Mouse (Mus musculus) lung, adult 2 months (tissue): ENCODE measurements around the gene Smurf1. TPM values are rescaled to one million over a fixed set of nuclear protein-coding genes. Genes with fewer than 3 reads are reported as not detected.

Source experiments
- DNase-seq: peaks from one replicate; pipeline ENCODE4 v3.0.0; 2022
- H3K4me1 ChIP-seq: fragments of 200-500 bp; 2 replicates; pipeline ENCODE4 v1.6.1; 2011; ENCODE audit warnings: low read length; ENCODE audit not compliant: control insufficient read depth, insufficient read depth
- H3K4me3 ChIP-seq: fragments of 200-500 bp; replicated peaks from 2 replicates; pipeline ENCODE3; 2011; ENCODE audit warnings: low read depth, mild to moderate bottlenecking, control low read depth, low read length; ENCODE audit errors: extremely low read depth
- CTCF ChIP-seq: fragments of 200-500 bp; IDR thresholded peaks from 2 replicates; pipeline ENCODE4 v1.5.1; 2011; ENCODE audit warnings: mild to moderate bottlenecking, low read length, control low read depth; ENCODE audit not compliant: insufficient read depth
- POLR2A ChIP-seq: fragments of 200-500 bp; IDR thresholded peaks from 2 replicates; pipeline ENCODE4 v1.6.1; 2011; ENCODE audit warnings: low read depth, mild to moderate bottlenecking, control low read depth, low read length, borderline replicate concordance; ENCODE audit errors: extremely low read depth
- WGBS: fragments of 180-500 bp; shearing (Covaris S2); methylation state at CpG from one replicate; pipeline ENCODE4 v1.1.7; 2018; 5-methylcytosine and 5-hydroxymethylcytosine counted together
- polyA plus RNA-seq: library from polyadenylated mRNA; depleted of rRNA; stranded (reverse); fragments of >200 nt; gene quantifications from 2 replicates; pipeline ENCODE4 v1.2.3, GENCODE M21; 2012

Smurf1 gene
- polyA plus RNA-seq, 1 experiment = 33.5 TPM

DNA sequence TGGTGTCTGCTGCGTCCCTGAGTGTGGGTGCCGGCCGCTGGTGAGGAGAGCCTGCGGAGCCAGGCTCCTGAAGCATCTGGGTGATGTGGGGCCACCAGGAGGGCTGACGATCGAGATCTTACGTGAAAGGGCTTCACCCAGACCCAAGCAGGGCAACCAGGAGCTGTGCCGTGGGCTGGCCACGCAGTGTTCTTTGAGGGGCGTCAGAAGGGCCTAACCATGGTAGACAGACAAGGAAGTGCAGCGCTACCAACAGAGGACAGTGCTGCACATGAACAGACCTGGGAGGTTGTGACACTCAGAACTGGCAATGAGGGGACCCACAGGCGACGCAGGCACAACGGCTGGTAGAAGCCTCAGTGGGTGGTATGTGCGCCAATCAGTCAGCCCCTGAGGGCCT, 88.6 kb downstream of the Smurf1 start:
- 93% methylated on average over 15 of the region's 15 CpGs for WGBS
- TF ChIP-seq POLR2A (no peak), CTCF (no peak)

DNA sequence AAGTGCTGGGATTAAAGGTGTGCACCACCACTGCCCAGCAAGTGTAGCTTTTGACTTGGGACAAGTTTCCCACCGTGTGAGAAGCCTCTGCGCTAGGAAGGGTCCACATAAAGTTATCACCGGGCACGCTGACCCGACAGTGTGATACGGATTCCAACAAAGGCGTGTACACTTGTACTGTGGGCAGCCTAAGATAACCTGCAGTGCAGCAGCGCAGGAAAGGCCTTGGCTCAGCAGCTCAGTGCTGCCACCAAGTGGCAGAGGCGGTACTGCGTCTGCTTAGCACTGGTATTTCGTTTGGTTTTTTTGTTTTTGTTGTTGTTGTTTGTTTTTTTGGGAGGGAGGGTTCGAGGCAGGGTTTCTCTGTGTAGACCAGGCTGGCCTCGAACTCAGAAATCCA, 89.8 kb downstream of the Smurf1 start:
- TF ChIP-seq POLR2A = no peak
- peak; percentile 99 for TF ChIP-seq CTCF
- Histone ChIP-seq H3K4me3 (no peak overlapping the region), H3K4me1 (no peaks in the 10 kb centered on the region)
- peak; percentile 68 for DNase-seq
- WGBS = 7% methylated on average over 13 of the region's 13 CpGs

More for the DNA sequence above, 88.6 kb downstream of the Smurf1 start:
- DNase-seq = no peak
- no peaks in the 10 kb centered on the region for H3K4me1 ChIP-seq
- H3K4me3 ChIP-seq = no peak overlapping the region

GRCm38 (mm10) chr5:144875227-144875626, 90.4 kb downstream of the Smurf1 start:
- Histone ChIP-seq H3K4me1 (no peaks in the 10 kb centered on the region), H3K4me3 (no peak overlapping the region)
- TF ChIP-seq CTCF (no peak), POLR2A (no peak)
- WGBS = 91% methylated on average over 6 of the region's 6 CpGs
- no peak for DNase-seq

DNA sequence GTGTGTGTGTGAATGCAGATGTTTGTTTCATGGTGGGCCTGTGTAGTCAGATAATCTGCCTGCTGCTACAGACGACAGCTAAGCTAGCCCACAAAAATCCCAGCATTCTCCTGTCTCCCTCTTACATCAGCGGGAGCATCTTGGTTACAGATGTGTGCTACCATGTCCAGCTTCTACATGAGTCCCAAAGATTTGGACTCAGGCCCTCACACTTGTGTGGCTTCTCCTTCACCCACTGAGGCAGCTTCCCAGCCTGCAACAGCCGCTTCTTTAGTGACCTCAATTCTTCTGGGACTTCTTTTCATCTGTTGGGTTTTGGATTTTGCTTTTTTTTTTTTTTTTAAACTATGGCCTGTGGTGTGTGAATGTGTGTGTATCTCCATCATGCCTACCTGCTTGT, 92.8 kb downstream of the Smurf1 start:
- TF ChIP-seq CTCF = no peak
- no peak for TF ChIP-seq POLR2A
- no peak for DNase-seq
- WGBS = 88% methylated on average over 3 of the region's 3 CpGs
- Histone ChIP-seq H3K4me3 (no peak overlapping the region), H3K4me1 (no peaks in the 10 kb centered on the region)

DNA sequence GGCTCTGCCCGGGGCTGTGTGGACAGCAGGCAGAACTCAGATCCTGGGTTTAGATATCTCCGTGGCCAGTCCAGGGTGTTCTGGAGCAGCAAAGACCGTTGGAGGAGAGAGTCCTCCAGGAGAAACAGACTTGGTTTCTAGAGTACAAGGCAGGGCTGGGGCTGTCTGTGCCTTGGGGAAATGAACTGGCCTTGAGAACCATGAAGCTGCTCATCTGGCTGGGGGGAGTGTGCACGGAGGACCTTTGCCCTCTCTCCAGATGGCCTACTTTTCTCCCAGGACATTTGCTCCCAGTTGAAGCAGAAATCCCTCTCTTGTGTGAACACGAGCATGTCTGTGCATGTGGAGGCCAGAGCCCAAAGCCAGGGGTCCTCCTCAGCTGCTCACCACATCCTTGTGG, 93.3 kb downstream of the Smurf1 start:
- DNase-seq = no peak

DNA sequence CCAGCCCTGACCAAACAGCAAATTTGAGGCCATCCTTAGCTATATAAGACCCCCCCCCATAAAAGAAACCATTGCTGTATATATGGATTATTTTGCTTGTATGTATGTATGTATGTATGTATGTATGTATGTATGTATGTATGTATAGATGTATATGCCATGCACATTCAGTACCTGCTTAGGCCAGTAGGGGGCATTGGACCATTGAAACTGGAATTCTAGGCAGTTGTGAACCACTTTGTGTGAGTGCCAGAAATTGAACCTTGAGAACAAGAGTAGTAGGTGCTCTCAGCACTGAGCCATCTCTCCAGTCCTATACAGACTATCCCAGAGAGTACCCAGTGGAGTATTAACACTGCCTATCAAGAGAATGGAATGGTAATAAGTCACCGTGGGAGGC, 93.9 kb downstream of the Smurf1 start:
- 93% methylated on average over 1 of the region's 1 CpGs for WGBS
- TF ChIP-seq CTCF (no peak), POLR2A (no peak)

More for the DNA sequence above, 93.3 kb downstream of the Smurf1 start:
- TF ChIP-seq CTCF (no peak), POLR2A (no peak)
- Histone ChIP-seq H3K4me1 (no peaks in the 10 kb centered on the region), H3K4me3 (no peak overlapping the region)
- 75% methylated on average over 5 of the region's 5 CpGs for WGBS

GRCm38 (mm10) chr5:144870782-144871181, 94.9 kb downstream of the Smurf1 start:
- whole genome bisulfite sequencing = 42% methylated on average over 7 of the region's 7 CpGs
- DNase-seq = no peak
- TF ChIP-seq POLR2A = no peak
- TF ChIP-seq CTCF = no peak
- no peak overlapping the region for H3K4me3 ChIP-seq
- H3K4me1 ChIP-seq = no peaks in the 10 kb centered on the region

More for the DNA sequence above, 93.9 kb downstream of the Smurf1 start:
- no peak for DNase-seq
- Histone ChIP-seq H3K4me1 (no peaks in the 10 kb centered on the region), H3K4me3 (no peak overlapping the region)

GRCm38 (mm10) chr5:144869466-144869865, 96.2 kb downstream of the Smurf1 start:
- TF ChIP-seq CTCF = no peak

DNA sequence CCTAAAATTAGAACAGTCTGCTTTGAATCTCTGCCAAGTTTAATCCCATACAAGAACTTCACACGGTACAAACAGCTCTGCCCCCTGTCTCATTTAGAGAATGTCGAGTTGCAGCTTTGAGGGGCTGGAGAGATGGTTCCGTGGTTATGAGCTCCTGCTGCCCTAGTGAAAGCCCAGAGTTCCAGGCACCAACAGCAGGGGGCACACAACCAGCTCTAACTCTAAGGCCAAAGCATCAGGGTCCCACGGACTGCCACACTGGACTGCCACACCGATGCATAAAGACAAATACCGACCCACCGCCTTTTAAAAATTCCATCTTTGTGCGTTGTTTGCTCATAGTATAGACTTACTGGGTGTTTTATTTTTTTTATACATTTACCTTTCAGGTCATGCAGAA, 98.7 kb downstream of the Smurf1 start:
- TF ChIP-seq POLR2A (no peak), CTCF (peak; percentile 55)
- H3K4me1 ChIP-seq = no peaks in the 10 kb centered on the region
- H3K4me3 ChIP-seq = no peak overlapping the region
- DNase-seq = no peak
- WGBS = 60% methylated on average over 8 of the region's 8 CpGs

More at GRCm38 (mm10) chr5:144869466-144869865, 96.2 kb downstream of the Smurf1 start:
- DNase-seq = no peak
- Histone ChIP-seq H3K4me3 (no peak overlapping the region), H3K4me1 (no peaks in the 10 kb centered on the region)
- 68% methylated on average over 7 of the region's 7 CpGs for WGBS

DNA sequence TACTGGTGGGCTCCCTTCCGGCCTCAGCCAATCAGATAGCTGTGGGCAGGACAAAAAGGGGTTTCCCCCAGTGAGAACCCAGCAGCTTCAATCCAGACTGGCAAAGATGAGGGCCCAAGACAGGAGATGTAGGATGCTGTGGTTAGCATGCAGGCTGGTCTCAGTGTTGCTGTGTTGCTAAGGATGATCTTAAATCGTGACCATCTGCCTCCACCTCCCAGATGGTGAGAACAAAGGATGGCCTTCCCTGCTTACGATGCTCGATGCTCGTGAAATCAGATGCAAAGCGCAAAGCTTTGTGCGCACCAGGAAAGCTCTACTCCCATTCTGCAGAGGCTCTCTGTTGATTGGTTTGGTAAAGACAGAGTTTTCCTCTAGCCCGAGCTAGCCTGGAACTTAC, 104.7 kb downstream of the Smurf1 start:
- no peak overlapping the region for H3K4me3 ChIP-seq
- no peak for TF ChIP-seq CTCF
- WGBS = 98% methylated on average over 8 of the region's 8 CpGs

DNA sequence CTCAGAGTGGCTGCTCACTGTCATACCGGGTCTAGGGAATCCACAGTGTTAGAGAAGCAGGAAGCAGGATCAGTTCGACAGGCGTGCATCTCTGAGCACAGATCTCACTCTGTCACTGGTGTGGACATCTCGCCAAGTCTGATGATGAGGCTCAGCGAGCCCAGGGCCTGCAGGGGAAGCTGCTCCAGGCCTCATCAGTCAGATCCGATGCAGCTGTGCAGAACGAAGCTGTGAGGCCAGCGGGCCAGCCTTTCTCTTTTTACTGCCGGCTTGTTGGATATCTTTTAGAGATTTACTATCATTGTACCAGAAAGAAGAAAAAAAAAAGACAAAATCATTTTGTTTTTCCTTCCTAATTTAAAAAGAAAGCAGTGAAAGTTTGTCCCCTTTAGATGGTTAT, 106.4 kb downstream of the Smurf1 start:
- TF ChIP-seq POLR2A (no peak), CTCF (no peak)
- no peak for DNase-seq
- Histone ChIP-seq H3K4me1 (no peaks in the 10 kb centered on the region), H3K4me3 (no peak overlapping the region)
- 91% methylated on average over 9 of the region's 9 CpGs for WGBS

More for the DNA sequence above, 104.7 kb downstream of the Smurf1 start:
- no peak for DNase-seq
- no peaks in the 10 kb centered on the region for H3K4me1 ChIP-seq
